Mouse (Mus musculus) right cerebral cortex, adult 2 months (tissue): ENCODE data around the gene Maz.

Experiments
- DNase-seq, 2 experiments: peaks; one replicate each; pipeline ENCODE4 v3.0.0; 2021 to 2022; ENCODE audit warnings: low spot score in 2 of 2

Gene Maz

GRCm38 (mm10) chr7:127026984-127027726 is at the start of gene Maz:
Gene Maz, minus strand, starts transcription at chr7:127027037.
- DNase-seq: peak; percentile 99 to 100

- DNase-seq: no peak
These were observed 49.4 kb upstream of the Maz start for GRCm38 (mm10) chr7:127076188-127076587.

GRCm38 (mm10) chr7:127073221-127073620 is 46.4 kb upstream of the Maz start:
- DNase-seq: no peak

GRCm38 (mm10) chr7:127070871-127071413 is 44.1 kb upstream of the Maz start:
- no peak for DNase-seq

- no peak for DNase-seq
These were observed 39.5 kb upstream of the Maz start for GRCm38 (mm10) chr7:127066317-127066716.

GRCm38 (mm10) chr7:127065538-127065937 is 38.7 kb upstream of the Maz start:
- no peak for DNase-seq

GRCm38 (mm10) chr7:127055026-127055585 is 28.3 kb upstream of the Maz start:
- DNase-seq: peak; percentile 8 to 20

GRCm38 (mm10) chr7:127041851-127042672 is 15.2 kb upstream of the Maz start, which contains the start of gene Kif22:
Gene Kif22, minus strand, starts transcription at chr7:127042471.
- DNase-seq: peak; percentile 89 to 94

- DNase-seq: no peak
These were observed 4.4 kb upstream of the Maz start for GRCm38 (mm10) chr7:127031244-127031643.

GRCm38 (mm10) chr7:127030172-127030571 is 3.3 kb upstream of the Maz start:
- DNase-seq: no peak

- DNase-seq: peak in 1 of 2 experiments; percentile 28
These were observed 1.0 kb upstream of the Maz start for GRCm38 (mm10) chr7:127027885-127028284.

- peak in 1 of 2 experiments; percentile 39 for DNase-seq
These were observed 237 bp downstream of the Maz start for GRCm38 (mm10) chr7:127026616-127026983.

GRCm38 (mm10) chr7:127026161-127026600 is 656 bp downstream of the Maz start:
- peak; percentile 33 to 44 for DNase-seq

GRCm38 (mm10) chr7:127025556-127026160 is 1.2 kb downstream of the Maz start:
- no peak for DNase-seq

GRCm38 (mm10) chr7:127024755-127025555 is 1.9 kb downstream of the Maz start:
- peak; percentile 78 to 83 for DNase-seq

GRCm38 (mm10) chr7:127023896-127024690 is 2.7 kb downstream of the Maz start:
- no peak for DNase-seq

- DNase-seq: no peak
These were observed 3.6 kb downstream of the Maz start for GRCm38 (mm10) chr7:127023272-127023691.

GRCm38 (mm10) chr7:127022528-127023271 is 4.1 kb downstream of the Maz start:
- DNase-seq: no peak
